Mouse (Mus musculus): Measurements from ENCODE around the gene Smad1. TPM values are rescaled to one million over a fixed set of nuclear protein-coding genes. Genes with fewer than 3 reads are reported as not detected.

The Smad1 gene
- 37.8 TPM for polyA plus RNA-seq (2017; shearing (Covaris generic))

DNA sequence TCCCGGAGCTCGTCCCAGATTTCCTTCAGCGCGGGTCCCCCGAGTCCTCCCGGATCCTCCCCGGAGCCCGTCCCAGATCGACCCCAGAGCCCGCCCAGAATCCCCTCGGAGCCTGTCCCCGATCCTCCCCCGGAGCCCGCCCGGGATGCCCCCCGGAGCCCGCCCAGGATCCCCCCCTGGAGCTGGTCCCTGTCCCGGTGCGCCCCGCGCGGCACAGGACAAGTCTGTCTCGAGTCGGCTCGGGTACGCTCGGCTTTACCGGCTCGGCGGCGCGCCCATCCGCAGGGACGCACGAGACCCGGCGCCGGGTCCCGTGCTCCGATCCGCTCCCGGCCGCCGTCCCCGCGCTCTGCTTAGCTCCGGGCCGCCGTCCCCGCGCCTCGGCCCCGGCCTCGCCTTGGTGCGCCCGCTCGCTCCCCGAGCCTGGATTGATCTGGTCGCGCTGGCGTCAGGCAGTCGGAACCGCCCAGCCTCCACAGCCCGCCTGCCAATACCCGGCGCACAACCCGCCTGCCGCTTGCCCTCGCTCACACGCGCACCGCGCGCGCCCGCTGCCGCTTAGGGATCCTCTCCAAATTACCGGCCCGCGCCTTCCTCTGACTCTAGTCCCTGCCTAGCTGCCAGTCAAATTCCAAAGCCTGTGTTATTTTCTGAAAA is at the start of gene Smad1:
TSS of gene Smad1 (minus strand) at position 525 of the 657 bp plus-strand sequence.

DNA sequence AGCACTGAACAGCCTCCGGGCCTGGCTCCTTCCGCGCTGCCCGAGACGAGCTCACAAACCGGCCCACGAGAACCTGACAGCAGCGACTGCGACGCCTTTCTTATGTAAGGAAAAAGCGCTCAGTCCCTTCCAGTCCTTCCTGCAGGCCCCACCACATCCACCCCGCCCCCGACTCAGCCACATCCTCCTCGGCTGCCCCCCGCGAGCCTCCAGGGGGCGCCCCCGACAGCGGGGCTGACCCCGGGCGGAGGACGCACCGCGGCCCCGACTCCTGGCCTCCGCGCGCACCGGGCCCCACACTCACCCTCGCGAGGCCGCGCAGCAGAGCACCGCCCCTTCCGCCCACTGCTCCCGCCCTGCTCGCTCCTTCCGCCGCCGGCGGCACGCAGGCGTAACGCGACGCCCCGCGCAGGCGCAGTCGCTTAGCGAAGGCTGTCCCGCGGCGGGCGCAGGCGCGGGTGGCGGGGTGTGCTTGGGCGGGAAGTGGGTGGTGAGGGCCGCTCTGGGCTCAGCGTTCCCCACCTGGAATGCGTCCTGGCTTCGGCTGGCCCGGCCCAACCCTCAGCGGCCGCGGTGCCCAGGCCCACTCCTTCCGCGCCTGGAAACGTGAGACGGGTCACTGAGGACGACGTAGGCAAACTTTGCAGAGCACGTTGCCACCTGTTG is 104.6 kb downstream of the Smad1 start, which contains the start of gene Mmaa:
TSS of gene Mmaa (minus strand) at position 328 of the 666 bp plus-strand sequence.

Other genes with a start within 250 kb of the Smad1 start
- not detected for gene 1700011L22Rik, start 150.9 kb downstream of the Smad1 start, polyA plus RNA-seq (2017; shearing (Covaris generic))
- gene Mmaa, start 104.6 kb downstream of the Smad1 start, polyA plus RNA-seq (2017; shearing (Covaris generic)), result 5.2 TPM
- 35.5 TPM for gene Otud4, start 240.1 kb upstream of the Smad1 start, polyA plus RNA-seq (2017; shearing (Covaris generic))